Mouse (Mus musculus) mature B cell (primary cell): Measurements from ENCODE around the gene Mon2.
"Not testable (repeated sequence)": the region's sequence is repeated elsewhere in the genome, so short reads cannot be mapped to it uniquely, and the experiment has no call there.

Source experiments
- in situ Hi-C: fragments of 300-500 bp; cut with MboI; formaldehyde crosslinking; loops from 2 replicates; pipeline ENCODE4 v1.14.3; 2019

Gene Mon2

GRCm38 (mm10) chr10:122991648-122992047 lies 84.7 kb downstream of the Mon2 start:
- in situ Hi-C loops: no loop called here

DNA sequence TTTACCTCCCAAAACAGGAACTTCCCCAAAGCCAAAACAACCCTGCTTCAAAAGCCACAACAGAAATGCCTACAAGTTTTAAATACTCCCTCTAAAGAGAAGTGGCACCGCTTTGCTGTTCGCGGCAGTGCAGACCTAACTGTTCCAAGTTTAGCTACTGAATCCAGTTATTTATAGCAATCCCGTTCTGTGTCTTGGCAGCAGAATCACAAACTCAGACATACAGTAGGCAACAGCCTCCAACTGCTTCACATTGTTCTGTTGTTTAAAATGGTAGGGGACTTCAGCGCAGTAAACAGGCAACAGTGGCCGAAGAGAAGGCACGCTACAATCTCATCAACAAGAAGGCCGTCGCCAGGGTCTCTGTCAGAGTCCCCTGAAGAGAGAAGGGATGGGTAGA lies 85.3 kb downstream of the Mon2 start:
- in situ Hi-C loops: no loop called here

DNA sequence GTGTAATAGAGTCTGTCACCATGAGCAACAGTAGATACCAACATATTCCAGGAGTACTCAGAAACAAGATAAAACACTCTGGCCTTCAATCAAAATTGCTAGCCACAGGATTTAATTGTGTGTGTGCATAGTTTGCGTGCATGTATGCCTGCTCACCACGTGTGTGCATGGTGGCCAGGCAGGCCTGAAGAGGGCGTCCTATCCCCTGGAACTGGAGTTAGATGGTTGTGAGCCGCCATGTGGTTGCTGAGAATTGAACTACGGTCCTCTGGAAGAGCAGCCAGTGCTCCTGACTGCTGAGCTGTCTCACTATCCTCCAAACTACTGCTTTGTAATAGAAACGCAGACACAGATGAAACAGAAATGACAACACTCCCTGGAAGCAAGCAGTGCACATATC lies 85.7 kb downstream of the Mon2 start:
- in situ Hi-C loops: no loop called here

GRCm38 (mm10) chr10:122989916-122990315 lies 86.4 kb downstream of the Mon2 start:
- in situ Hi-C loops: loop anchor here (5.0 kb wide), 1 partner anchor 188 kb away; no protein-coding TSS in a partner anchor

DNA sequence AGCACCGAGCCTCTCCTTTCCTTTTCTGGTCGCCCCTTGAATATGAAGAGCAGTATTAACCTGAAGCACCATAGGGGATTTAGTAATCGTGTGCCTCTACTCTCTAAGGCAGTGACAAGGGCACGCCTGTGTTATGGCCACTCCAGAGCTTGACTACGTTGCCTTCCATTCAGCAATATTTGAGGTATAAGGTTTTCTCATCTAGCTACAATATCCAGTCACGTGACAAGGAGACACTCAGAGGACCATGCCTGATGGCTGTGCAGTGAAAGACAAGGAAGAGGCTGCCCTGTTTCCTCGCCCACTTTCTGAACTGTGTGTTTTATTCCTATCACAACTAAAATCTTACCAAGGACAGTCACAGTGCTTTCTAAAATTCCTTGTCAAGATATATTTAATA lies 87.9 kb downstream of the Mon2 start:
- in situ Hi-C loops: loop anchor here (5.0 kb wide), 1 partner anchor 186 kb away; no protein-coding TSS in a partner anchor

- in situ Hi-C loops: loop anchor here (5.0 kb wide), 1 partner anchor 185 kb away; no protein-coding TSS in a partner anchor
These were observed 88.6 kb downstream of the Mon2 start for GRCm38 (mm10) chr10:122987671-122988128.

GRCm38 (mm10) chr10:122986320-122987225 lies 89.7 kb downstream of the Mon2 start:
- in situ Hi-C loops: loop anchor here (5.0 kb wide), 1 partner anchor 184 kb away; no protein-coding TSS in a partner anchor

- in situ Hi-C loops: loop anchor here (5.0 kb wide), 1 partner anchor 183 kb away; no protein-coding TSS in a partner anchor
These were observed 90.6 kb downstream of the Mon2 start for GRCm38 (mm10) chr10:122985515-122986319.

GRCm38 (mm10) chr10:122985252-122985514 lies 91.1 kb downstream of the Mon2 start:
- in situ Hi-C loops: loop anchor here (5.0 kb wide), 1 partner anchor 183 kb away; no protein-coding TSS in a partner anchor

DNA sequence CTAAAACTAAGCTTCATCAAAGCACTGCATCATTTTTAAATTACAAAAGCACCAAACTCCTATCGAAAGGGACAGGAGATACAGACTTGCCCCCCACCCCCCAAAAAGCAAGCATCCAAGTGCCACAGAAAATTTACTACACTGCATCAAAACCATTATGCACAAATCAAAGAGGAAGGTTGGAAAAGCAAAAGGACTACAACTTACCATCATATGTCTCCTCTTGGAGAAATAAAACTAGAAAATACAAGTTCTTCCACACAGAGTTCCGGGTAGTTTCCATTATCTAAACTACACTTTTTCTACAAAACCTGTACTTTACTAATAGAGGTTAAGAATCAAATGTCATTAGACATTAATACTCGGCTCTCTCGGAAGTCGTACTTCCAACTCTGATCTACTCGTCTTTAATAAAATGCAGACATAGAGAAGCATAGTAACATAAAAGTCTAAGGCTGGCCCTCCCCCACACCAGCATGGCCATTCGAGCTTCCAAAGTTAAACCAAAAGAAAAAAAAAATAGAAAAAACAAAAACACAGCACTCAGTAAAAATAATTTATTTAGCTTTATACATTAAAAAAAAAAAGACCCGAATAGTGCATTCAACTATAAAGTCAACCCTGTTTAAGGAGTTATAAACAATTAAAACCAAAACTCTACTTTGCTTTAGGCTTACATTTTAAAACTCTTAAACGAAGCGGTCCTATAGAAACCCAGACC lies 91.6 kb downstream of the Mon2 start:
- in situ Hi-C loops: loop anchor here (5.0 kb wide), 1 partner anchor 182 kb away; no protein-coding TSS in a partner anchor

DNA sequence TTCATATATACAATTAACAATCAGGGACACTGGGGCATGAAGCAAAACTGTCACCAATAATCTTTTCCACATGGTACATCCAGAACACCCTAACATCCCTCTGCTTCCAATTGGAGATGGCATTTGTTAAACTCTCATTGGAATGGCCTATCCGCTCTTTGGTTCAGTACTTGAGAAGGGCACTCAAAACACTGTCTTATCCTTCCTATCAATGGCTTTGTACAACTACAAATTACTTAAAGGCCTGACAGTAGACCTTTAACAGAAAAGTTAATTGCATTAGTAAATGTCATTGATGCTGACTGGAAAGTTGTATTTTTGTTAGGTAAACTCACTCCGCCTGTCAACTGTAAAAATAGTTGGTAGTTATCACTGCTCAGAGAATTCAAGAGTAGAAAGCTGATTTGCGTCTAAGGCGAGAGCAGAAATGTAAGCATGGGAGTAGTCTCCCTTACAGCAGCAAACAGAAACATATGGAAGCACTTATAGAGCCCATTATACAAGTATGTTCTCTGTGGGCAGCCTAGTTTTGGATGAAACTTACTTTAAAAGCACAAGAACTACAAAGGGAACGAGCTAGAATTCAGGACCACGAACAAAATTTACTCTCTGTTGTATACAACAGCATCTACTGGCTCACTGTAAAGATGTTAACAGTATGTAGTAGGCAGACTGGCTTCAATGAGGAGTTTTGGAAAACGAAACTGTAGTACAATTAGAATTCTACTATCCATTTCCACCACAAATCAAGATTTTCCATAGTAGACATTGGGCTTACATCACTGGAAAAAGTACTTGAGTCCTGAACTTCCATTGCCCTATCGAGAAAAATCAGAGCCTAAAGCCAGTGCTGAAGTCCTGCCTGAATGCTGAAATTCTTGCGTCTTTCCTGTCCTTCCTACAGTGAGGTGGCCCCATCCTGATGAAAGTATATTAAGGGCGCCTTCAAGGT lies 92.5 kb downstream of the Mon2 start:
- in situ Hi-C loops: no loop called here

DNA sequence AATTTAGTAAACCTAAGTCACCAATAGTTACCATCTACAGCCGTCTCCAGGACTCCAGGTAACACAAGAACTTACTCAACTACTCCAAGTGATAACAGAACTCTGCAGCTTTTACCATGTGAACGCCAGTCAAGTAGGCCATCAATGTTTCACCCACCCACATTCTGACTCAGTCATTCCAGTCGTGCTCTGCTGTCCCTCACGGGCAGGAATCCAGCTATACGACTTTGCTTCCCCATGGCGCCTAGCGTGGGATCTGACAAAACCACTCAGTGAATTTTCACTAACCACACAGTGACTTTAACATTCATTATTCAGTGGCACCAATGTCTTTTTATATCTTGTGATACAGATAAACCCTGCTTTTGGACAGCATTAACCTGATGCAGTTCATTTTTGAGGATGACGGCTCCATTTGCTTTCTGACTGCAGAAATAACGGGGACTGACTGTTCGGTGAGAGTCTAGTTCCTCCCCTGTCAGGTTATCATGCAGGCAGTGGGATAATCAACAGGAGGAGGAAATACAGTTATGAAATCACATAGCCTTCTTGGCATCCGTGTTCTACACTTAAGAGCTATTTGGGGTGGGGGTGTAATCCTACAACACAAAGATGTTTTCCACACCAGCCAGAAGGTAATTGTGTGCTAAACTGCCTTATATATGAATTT lies 93.3 kb downstream of the Mon2 start:
- in situ Hi-C loops: no loop called here

DNA sequence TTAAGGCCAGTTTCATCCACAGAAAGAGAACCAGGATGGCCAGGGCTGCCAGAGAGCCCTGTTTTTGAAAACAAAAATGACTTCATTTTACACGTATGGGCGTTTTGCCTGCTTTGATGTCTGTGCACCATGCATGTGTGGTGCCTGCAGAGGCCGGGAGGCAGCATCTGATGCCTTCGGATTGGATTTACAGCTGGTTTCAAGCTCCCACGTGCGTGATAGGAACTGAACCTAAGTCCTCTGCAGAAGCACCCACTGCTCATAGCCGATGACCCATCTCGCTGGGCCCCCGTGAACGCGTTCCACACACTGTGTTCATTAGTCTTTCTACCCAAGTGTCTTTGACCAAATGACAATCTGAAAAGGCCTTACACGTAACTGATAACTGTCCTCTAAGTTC lies 96.2 kb downstream of the Mon2 start:
- in situ Hi-C loops: no loop called here

- in situ Hi-C loops: no loop called here
These were observed 96.9 kb downstream of the Mon2 start for GRCm38 (mm10) chr10:122979356-122979755.

DNA sequence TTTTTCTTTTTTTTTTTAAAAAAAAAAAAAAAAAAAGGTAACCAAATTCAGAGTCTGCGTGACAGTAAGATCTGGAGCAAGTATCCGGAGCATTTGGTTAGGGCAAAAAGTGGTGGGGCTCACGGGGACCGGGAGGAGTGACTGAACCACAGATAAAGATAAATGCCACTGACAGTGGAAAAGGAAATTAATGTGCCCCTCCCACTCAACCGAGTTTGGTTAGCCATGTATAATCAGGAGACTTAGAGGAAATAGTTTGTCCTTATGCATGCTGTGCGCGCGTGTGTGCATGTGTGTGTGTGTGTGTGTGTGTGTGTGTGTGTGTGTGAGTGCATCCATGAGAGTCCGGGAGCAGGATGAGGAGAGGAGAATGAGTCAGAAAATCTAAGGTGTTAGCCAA lies 100.3 kb downstream of the Mon2 start:
- in situ Hi-C loops: no loop called here

GRCm38 (mm10) chr10:122973241-122973640 lies 103.1 kb downstream of the Mon2 start:
- in situ Hi-C loops: no loop called here

- in situ Hi-C loops: no loop called here
These were observed 106.1 kb downstream of the Mon2 start for GRCm38 (mm10) chr10:122970188-122970587.

DNA sequence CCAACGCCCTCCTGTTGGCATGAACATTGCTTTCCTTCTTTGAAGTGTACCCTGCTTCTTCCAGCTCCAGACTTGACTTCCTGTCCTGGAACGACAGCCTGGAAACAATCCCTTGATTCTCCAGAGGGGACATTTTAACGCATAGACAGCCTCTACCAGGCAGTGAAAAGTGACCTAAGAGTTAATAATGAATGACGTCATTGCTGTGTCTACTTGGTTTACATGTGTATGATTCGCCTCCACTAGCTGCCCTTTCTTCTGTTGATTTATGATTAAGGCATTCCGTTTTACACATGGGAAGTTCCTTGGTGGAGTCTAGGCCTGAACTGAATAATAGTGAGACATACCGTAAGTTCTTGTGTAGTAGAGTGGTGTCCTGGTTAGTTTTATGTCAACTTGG lies 109.9 kb downstream of the Mon2 start:
- in situ Hi-C loops: no loop called here

GRCm38 (mm10) chr10:122965650-122966049 lies 110.7 kb downstream of the Mon2 start:
- in situ Hi-C loops: not testable (repeated sequence)

- in situ Hi-C loops: no loop called here
These were observed 112.1 kb downstream of the Mon2 start for GRCm38 (mm10) chr10:122964241-122964636.
